Mouse (Mus musculus) liver, adult (tissue): ENCODE data around the gene Scgb3a1.

Source experiments
- GATA4 ChIP-seq: IDR thresholded peaks from 2 replicates; pipeline ENCODE4 v1.6.1; 2014; ENCODE audit warnings: mild to moderate bottlenecking, low read length; ENCODE audit not compliant: insufficient replicate concordance

The Scgb3a1 gene

DNA sequence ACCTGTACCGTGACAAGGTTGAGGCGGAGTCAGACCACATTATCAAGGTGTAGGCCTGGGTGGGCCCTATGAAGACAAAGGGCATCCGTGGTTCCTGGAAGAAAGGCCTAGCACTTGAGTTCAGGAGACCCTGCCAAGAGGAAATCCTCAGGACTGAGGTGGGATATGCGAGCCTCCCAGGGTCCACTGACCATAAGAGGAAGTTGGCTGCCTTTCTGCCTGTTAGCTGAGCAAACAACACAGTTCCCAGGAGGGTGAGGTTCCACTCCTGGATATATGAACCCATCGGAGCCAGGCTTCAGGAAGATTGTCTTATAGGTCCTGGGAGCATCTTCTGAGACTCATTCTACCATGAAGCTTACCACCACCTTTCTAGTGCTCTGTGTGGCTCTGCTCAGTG is at the start of gene Scgb3a1:
TSS of gene Scgb3a1 (plus strand) at position 301 of the 400 bp plus-strand sequence.
- no peak for TF ChIP-seq GATA4

DNA sequence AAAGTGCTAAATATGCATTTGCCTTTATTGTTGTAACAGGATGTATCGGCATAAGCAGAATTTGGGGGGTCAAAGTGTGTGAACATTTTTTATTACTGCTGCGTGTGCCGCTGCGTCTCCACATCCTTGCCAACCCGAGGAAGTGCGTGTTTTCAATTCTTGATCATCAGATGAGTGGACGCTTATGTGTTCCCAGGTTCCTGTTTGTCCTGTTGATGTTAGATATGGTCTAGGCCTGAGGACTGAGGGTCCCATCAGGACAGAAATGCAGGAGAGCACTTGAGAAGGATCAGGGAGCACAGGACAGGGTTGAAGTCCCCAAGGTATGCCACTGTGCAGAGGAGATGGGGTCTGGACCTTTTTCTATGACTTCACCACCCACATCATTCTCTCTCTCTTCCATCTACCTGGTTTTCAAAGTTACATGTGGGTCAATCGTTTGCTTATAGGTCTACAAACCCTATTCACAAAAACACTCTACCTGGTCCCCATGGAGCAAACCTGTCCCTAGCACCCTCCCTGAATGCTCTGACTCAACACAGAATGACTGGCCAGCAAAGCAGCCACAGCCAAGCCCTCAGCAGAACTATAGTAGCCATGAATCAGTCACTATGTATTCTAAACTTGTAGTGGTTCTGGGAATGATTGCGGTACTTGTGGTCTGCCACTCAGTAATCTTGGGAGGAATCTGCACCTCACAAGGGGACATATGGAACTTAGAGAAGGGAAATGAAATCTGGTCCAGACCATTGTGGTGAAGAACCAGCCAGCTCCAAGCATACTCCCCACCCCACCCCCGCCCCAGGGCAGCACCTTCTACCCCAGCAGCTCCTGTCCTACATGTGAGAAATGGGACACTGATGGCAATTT is 47.3 kb upstream of the Scgb3a1 start:
- no peak for TF ChIP-seq GATA4

GRCm38 (mm10) chr11:49618476-49618875 is 44.9 kb upstream of the Scgb3a1 start:
- peak; percentile 40; the same call in 1 of the 2 replicates for TF ChIP-seq GATA4

GRCm38 (mm10) chr11:49621953-49622352 is 41.5 kb upstream of the Scgb3a1 start:
- no peak for TF ChIP-seq GATA4

- TF ChIP-seq GATA4 = no peak; the same call in 1 of the 2 replicates
These were observed 39.3 kb upstream of the Scgb3a1 start for GRCm38 (mm10) chr11:49624156-49624555.

DNA sequence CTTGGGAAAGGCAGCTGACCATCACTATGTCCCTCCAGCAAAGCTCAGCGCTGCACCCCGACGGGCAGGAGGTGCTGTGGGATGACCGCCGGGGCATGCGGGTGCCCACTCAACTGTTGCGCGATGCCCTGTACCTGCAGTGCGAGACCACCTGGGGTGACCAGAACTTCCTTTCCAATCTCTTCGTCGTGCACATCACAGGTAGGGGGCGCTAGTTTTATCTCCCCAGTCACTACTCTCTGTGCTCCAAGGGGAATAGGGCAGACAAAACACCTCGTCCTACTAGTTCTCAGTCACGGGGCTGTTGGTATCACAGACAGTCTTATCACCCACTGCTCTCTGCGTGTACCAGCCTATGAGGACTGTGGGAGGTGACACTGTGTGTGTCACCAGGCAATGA is 37.5 kb upstream of the Scgb3a1 start:
- no peak for TF ChIP-seq GATA4

- no peak for TF ChIP-seq GATA4
These were observed 36.7 kb upstream of the Scgb3a1 start for GRCm38 (mm10) chr11:49626748-49627147.

DNA sequence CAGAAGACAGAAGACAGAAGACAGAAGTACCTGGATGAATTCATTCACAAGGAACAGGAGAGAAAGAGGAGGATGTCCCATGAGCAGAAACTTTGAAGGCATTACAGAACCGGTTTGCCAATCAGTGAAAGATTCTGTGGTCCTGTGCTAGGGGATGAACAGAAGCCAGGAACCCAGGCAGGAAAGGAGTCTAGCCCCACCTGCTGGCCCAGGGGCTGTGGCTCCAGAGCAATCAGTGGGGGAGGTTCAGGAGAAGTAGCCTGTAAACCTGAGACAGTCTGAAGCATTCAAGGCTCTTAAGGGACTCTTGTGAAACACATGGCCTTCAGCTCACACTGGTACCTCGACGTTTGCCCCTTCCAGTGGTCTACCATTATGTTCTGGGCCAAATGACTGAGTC is 32.3 kb upstream of the Scgb3a1 start:
- TF ChIP-seq GATA4 = no peak

DNA sequence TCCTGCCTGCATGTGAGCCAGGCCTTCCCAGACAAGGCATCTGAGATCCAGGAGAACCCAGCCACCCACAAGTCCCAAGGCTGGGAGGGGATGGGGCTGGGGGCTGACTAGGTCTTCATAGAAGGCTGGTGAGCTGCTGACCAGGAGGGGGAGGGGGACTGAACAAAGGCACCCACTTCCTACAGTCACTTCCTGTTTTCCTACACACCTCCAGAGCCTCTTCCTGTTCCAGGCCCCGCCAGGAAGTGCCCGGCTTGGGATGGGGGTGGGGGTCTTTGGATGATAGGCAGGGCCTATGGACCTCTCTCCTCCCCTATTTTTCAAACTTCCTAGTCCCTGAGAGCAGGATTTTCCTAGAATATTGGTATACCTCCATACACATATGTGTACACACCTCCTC is 31.2 kb upstream of the Scgb3a1 start:
- TF ChIP-seq GATA4 = no peak

DNA sequence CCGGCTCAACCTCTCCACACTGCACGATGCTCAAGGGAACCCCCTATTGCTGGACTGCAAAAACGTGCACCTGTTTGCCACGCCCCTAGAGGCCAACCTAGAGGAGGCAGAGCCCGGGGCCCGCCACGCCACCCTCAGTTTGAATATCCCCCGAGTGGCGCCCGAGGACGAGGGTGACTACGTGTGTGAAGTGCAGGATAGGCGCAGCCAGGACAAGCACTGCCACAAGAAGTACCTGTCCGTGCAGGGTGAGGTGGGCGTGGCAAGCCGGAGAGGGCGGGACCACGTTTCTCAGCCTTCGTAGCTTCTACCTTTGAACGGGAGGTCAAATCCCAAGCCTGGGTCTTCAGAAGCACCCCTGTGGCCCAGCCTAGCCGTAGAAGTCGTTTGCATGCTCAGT is 29.3 kb upstream of the Scgb3a1 start:
- no peak for TF ChIP-seq GATA4

DNA sequence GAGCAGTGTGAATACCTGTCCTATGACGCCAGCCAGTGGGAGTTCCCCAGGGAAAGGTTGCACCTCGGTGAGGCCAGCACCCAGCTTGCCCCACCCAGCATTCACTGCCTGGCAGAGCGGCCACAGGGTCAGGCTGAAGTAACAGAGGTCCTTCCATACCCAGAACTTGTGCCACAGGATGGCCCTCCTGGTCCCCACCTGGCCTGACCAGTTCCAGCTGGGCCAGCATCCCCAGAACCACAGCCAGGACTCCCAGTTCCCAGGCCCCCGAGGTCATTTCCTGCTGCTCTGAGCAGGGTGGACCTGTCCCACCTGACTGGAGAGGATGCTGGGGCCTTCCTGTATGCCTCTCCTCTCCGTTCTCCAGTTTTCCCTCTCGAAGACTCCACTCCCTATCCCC is 27.7 kb upstream of the Scgb3a1 start:
- no peak for TF ChIP-seq GATA4

- TF ChIP-seq GATA4 = no peak
These were observed 27.0 kb upstream of the Scgb3a1 start for GRCm38 (mm10) chr11:49636449-49636848.

GRCm38 (mm10) chr11:49645677-49646076 is 17.7 kb upstream of the Scgb3a1 start:
- TF ChIP-seq GATA4 = no peak

GRCm38 (mm10) chr11:49650113-49650993 is 13.1 kb upstream of the Scgb3a1 start:
- no peak for TF ChIP-seq GATA4

- no peak for TF ChIP-seq GATA4
These were observed 12.2 kb upstream of the Scgb3a1 start for GRCm38 (mm10) chr11:49650994-49651761.
